Mouse (Mus musculus) brain, embryonic 18.5 days (tissue): Measurements from ENCODE around the gene Fzr1.
A peak's percentile ranks its signal among the peaks of the same experiment; 100 is the strongest.

ENCODE experiments used
- DNase-seq: peaks from one replicate; pipeline ENCODE4 v3.0.0-alpha.2; 2012; ENCODE audit warnings: low read depth, low spot score

The Fzr1 gene

DNA sequence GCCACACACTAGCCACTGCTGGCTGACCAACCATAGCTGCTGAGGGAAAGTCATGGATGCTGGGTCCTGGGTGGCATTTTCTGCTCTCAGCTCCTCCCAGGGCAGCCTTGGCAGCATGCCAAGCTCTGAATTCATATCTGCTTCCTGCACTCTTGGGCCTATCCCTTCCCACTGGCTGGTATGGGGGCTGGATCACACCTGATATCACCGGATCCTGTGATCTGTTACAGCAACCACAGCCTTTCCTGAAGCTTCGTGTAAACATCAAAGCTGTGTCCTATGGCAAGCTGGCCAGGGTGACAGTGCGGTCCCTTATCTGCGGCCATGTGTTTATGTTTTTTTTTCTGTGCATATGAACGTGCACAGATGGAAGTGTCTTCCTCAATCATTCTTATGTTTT, 3.7 kb upstream of the Fzr1 start:
- DNase-seq: no peak

DNA sequence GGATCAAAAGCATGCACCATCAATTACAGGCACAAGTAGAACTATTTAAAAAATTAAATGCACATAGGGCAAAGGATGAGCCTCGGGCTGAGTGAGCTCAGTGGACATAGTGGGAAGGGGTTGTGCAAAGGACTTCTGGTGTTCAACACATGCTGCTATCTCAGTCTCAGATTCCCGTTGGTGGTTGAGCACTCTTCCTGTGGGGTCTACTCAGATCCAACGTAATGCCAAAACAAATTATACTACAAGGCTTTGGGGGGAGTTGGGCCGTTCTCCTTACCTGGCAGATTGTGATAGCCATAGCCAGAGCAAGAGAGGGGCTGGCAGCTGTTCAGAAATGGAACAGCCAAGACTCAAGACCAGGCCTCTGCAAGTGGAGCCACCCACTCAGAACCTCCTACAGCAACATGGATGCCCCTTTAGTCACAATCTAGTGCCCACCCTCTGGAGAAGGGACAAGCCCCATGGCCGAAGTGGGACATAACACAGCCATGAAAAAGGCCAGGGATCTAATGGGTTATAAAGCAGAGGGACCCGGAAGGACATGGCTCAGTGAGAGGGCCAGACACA, 1.6 kb upstream of the Fzr1 start:
- no peak for DNase-seq

DNA sequence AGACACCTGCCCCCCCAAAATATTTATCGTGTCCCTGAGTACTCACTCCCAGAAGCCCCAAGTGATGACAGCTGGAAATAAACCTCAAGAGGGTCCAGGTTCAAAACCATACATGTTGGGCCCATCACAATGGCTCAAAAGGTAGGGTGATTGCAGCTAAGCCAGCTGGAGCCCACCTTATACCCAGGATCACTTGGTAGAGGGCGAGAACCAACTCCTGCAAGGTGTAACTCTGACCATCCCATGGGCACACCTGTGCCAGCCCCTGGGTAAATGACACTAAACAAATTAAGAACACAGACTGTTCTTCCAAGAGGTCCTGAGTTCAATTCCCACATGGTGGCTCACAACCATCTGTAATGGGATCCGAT, 852 bp upstream of the Fzr1 start:
- no peak for DNase-seq

DNA sequence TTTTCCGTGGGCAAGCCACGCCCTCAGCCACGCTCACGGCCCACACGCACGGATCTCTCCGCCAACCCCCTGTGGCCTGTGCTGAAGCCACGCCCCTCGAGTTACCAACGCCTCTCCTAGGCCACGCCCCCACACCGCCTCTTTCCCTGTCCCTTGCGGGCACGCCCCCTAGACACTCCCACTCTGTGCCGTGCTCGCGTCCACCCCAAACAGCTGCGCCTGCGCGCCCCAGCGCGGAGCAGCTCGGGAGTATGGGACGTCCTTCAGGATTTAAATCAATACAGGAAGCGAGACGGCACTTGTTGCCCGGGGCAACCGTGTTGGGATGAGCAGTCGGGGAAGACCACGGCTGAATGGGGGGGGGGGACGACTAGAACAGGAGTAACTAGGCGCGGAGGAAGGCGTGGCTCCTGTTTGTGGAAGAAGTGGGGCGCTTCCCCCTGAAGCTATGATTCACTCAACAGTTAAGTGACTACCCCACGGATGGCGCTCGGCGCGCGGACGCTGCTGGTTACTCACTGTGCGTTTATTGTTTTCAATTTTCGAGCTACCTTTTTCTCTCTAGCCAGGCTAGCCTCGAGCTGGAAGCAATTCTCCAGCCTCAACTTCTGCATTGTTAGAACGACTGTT, 352 bp upstream of the Fzr1 start:
- DNase-seq: peak; percentile 99

DNA sequence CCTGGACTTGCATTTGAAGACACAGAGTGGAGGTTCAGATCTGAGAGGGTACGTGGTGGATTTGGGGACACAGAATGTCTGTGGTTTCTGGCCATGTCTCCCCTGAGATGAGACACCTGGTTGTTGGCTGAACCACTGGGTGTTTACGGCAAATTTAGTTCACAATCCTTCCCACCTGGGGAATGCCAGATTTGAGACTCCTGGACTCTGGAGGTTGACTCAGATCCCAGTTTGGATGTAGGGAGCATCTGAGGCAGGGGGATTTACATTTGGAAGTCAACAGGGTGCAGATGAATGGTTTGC, 1.0 kb downstream of the Fzr1 start:
- no peak for DNase-seq

DNA sequence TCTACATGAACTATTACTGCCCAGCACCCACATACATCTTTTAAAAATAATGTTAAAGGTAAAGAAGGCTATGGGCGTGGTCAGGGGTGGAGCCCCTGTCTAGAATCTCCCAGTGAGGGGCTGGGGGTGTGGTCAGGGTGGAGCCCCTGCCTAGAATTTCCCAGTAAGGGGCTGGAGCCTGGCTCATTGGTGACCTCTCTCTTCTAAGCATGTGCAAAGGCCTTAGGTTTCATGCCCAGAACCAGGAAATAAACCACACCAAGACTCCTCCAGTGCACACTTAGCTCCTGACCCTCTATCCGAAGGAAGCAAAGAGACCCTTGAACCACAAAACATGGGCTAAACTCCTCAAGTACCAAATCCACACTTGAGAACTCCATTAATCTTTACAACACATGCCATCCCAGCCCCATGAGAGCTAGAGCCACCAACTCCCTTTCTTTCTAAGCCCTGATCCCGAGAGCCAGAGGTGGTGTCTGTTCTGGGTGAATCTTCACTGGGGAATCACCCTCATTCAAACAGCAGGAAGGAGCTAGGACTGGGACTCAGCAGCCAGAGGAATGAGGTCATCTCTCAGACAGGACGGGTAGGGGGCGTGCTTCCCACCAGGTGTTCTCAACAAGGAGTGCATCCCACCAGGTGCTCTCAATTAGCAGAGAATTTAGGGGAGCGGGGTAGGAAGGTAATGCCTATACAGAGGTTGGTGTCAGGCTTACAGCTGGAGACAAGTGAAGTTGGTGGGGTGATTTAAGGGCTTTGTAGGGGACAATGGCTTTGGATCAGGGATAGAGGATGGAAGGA, 1.6 kb downstream of the Fzr1 start:
- no peak for DNase-seq

DNA sequence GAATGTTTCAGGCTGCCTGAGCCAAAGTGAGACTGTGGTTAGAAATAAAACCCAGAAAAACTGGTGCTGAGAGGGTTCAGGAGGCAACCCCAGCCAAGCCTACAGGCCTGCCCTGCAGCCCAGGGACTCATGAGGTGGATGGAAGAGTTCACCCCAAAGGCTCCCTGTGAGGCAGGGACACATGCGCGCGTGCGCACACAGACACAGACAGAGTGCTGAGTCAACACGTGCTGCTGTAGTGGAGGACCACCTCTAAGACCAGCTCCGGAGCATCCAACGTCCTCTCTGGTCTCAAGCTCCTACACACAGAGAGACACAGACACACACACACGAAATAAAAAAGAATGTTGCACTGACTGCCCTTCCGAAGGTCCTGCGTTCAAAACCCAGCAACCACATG, 3.0 kb downstream of the Fzr1 start:
- no peak for DNase-seq

DNA sequence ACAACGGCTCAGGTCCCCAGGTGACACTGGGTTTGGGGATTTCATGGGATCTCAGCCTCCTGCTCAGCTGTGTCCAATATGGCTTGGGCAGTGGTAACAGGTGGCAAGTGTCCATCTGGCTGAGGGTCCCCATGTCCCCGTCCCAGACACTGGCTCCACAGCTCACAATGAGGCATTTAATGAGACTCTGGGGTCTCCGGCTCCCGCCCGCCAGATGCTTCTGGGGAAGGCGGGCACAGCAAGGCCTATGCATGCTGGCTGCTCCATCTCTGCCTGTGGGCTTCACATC, 11.2 kb downstream of the Fzr1 start:
- DNase-seq: no peak

DNA sequence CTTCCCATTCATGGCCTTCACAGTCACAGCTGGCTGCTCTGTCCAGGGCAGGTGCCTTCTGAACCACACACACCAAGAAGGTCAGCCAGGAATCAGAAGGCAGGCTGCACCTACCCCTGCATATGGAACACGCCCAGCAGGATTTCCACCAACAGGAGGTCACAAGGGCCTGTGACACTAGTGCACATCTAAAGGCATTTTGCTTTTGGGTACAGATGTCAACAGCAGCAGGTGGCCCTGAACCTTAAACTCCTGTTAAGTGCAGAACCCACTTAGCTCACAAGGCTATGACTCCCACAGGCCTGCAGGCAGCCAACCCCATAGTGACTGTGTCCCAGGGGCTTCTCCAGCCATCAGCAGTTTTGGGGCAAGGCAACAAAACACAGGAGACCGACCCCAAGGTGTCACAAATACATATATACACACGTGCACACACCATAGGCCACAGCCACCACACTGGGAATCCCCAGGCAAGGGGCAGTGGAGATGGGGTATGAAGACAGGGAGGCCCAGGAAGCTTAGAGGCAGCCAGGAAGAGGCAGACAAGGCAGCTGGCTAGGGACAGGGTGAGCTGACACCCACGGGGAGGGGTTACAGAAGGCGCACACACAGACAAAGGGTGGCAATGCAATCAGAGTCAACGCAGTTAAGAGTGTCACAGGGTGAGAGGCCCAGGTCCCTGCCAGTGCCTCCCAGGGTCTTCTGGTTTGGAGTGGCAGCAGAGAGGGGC, 11.7 kb downstream of the Fzr1 start:
- no peak for DNase-seq

DNA sequence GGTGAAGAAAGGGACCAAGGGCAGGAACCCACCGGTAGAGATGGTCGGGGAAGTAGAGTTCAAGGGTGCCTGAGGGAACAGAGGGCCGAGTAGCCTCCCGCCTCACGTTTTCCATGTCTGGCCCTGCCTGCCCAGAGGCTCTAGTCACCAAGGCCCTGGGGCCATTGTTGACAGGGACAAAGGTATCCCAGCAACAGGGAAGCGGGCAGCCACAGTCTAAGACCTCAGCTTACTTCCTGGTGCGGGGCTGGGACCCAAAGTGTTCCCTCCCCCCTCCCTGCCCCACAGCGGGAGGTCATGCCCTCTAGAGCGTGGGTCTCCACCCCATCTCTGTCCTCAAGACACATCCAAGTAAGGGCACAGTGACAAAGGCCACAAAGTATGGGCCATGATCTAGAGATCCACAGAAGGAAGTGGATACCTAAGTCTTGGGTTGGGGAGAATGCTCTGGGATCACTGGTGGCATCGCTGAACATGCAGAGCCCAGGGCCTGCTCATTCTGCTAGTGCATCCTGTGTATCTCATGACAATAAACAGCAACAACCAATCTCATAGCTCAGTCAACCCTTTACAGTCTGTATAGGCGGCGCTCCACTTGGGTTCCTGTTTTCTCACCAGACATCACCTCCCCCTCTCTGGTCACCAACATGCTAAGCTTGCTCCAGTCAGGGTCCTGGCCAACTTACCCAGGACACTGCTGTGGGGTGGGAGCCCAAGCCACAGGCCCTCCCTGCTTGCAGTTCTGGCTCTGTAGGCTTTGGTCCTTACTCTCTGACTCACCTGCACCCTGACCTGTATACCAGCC, 12.4 kb downstream of the Fzr1 start, which contains the start of gene 4930404N11Rik:
TSS of gene 4930404N11Rik (minus strand) at position 145 of the 805 bp plus-strand sequence.
- no peak for DNase-seq

DNA sequence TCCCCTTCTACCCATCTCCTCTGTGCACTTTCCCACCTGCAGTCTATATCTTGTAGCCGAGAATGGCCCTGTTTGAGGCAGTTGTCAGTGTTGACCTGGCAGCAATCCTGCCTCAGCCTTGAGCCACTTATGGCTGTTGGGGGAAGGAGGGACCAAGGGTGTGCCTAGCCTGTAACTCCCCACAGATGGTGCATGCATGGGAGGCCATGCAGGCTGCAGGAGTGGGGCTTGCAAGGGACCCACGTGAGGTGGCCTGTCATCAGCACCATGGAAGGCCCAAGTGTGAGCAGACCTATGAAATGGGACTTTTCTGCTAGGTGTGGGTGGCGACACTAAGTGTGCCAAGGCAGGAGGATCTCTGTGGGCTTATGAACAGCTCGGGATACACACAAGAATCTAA, 13.2 kb downstream of the Fzr1 start:
- no peak for DNase-seq

DNA sequence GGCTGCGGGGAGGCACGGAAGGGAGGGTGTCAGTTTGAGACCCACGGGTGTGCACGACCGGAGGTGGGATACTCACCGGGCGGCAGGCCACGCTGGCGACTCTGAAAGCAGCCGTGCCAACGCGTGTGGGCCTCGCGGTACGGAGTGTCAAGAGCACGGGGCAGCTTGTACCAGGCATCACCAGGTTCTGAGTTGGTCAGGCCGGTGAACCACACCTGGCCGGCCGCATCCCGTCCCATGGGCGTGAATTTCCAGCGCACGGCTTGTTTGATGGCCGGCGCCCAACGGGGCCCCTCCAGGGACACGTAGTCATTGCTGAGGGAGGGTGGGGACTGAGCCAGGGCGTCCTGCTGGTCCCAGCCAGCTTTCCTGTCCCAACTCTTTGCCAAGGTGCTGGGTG, 13.7 kb downstream of the Fzr1 start:
- no peak for DNase-seq

DNA sequence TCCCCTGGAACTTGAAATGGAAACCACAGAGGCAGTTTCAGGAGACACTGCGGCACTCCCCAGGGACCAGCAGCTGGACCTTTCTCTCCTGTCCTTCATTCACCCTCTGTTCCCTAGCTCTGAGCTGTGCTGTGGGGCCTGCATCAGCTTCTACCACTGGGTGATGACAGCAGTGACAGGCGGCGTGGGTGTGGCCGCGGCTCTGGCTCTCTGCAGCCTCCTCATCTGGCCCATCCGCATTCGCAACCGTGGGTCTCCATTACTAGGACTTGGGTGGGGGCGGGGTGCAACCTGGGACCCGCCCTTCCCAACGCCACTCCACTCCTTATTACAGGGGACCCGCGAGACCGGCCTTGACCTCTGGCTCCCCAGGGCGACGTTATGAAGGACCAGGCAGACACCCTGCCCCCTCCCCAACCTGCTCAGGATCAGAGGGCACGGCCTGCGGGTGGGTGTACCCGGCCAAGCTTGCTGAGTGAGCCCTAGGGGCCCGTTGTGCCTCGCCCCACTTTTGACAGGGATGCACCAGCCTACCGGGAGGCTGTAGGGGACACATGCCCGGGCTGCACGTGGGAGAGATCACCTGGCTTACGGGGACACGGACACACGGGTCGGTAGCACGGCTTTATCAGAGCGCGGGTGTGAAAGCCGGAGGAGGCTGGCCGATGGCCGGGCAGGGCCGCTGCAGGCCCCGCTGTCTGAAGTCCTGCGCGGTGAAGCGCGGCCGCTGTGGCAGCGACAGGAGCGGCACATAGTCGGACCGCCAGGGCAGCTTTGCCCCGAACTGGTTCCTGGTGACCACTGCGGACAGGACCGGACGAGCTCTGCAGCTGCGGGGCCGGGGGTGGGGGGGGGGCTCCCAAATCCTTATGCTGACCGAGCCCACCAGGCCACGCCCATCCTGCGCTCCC, 14.6 kb downstream of the Fzr1 start:
- no peak for DNase-seq

DNA sequence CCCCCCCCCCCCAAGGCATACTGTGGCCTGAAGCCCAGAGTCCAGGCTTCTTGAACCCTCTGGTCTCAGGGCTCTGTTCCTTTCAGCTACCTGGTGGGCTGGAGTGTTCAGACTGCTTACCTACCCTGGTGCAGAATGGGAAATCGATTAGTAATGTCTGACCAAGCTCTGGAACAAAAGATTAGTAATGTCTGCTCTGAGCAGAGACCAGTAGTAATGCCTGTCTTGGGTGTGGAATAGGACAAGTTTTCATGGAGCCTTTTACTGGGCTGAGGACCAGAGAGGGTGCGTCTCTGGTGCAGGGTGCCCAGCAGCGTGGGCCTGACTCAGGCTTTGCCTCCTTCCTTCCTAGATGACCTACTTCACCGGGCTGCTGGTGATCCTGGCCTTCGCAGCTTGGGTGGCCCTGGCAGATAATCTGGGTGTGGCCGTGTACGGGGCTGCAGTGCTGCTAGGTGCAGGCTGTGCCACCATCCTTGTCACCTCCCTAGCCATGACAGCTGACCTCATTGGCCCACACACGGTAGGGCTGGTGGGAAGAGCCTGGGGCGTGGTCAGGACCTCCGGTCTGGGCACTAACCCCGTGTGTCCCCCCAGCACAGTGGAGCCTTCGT, 15.9 kb downstream of the Fzr1 start:
- no peak for DNase-seq

DNA sequence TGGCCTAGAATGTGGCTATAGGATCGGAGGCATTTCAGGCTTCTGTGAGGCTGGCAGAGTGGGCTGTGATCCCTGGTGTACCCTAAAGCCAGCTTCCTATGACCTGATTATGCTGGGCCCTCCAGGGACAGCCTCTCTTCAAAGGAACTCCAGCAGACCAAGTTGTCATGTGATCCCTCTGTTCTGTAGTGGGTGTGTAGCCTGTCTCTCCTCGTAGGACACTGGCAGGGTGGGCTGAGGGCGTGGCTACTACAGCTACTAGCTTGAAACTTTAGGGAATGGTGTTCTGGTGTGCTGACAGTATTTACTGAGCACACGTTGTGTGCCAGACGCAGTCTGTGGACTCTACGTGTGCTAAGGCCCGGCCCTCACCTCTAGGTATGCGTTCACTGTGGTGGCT, 17.6 kb downstream of the Fzr1 start:
- no peak for DNase-seq

DNA sequence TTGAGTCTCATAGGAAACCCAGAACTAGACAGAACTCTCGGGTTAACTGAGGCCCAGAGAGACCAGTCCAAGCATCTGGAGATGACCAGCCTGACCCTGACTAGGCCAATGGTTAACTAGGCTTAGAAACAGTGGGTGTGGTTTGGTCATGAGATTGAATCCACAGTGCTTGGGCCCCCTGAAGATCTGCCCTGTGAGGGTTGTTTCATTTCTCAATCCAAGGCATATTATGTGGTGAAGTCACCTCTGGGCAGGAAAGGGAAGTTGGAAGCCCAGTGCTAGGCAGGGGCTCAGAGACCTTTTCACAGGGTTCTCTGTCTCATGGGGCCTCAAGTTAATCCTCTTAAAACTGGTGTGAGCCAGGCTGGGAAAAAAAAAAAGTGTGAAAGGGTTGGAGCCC, 19.5 kb downstream of the Fzr1 start:
- no peak for DNase-seq

DNA sequence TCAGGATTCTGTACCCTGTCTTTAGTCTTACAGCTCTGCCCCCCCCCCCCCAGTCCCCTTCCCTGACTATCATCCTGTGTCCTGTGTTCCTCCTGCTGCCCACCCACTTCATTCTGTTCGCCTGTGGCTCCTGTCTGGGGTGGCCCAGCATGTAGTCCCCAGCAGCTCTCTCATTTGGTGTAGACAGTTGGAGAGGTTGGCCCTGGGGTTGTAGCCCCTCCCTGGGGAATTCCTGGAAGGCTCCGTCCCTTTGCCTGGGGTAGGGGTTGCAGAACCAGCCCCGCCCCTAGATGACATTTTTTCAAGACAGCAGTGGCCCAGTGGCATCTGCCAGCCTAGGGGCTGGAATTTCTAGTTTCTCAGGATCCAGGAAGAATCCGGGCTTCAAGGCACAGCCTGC, 20.1 kb downstream of the Fzr1 start:
- DNase-seq: no peak

DNA sequence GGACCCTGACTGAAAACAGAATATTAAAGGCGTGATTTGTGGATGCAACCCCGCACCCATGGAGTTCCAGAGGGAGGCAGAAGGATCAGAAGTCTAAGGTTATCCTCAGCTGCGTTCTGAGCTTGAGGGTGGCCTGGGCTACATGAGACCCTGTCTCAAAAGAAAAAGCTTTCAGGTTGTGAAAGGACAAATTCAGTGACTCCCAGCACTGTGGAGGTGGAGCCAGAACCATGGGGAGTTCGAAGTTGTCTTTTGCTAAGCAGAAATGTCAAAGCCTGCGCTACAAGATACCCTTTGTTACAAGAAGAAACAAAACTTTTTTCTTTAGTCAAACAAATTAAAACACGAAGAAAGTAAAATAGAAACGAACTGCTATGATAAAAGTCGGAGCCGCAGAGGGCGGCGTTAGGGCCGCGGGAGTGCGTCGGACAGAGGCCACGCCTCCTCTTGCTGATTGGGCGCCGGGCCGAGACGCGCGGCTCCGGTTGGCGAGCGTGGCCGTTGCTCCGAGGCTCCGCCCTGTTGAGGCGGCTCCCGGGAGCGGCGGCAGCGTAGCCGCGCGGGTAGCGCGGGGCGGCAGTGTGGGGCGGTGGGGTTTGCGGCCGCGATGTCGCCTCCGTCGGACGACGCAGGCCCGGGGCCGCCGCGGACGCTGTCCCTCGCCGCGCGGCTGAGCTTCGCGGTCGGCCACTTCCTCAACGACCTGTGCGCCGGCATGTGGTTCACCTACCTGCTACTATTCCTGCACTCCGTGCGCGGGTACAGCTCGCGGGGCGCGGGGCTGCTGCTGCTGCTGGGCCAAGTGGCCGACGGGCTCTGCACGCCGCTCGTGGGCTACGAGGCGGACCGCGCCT, 21.1 kb downstream of the Fzr1 start, which contains the start of gene Mfsd12:
TSS of gene Mfsd12 (plus strand) at position 501 of the 854 bp plus-strand sequence.
- DNase-seq: peak; percentile 79

DNA sequence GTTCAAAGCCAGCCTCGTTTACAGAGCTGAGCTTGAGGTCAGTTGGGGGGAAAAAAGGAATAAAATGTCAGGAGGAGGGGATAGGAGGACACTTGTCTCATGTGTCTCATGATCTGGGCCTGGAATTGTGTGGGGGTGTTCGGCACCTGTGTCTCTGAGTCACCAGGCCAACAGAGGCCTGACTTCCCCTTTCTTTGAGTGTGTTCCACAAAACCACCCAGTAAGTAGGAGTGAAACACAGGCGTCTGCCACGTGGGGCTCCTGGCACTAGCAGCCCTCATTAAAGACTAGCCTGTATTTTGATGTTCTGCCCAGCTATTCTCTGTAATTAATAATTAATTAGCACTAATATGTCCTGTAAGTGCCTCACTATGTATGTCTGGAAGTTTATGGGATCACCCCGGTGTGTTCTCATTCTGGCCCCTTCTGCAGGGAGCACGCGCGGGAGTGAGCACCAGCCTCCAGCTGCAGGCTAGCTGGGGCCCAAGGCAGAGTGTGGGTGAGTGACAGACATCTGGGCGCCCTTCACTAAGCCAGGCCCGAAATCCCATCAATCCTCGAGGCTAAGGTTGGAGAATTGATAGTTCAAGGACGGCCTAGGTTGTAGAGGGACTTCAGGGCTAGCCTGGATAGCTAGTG, 21.8 kb downstream of the Fzr1 start:
- no peak for DNase-seq
